Mouse (Mus musculus) lung, embryonic 16.5 days (tissue): ENCODE measurements around the gene Fkbp10. TPM values are rescaled to one million over a fixed set of nuclear protein-coding genes. Genes with fewer than 3 reads are reported as not detected.

ENCODE experiments used
- ATAC-seq: fragments of 200-750 bp; cut with Nextera tagmentation; 2 replicates; pipeline ENCODE4 v1.8.0; 2017; ENCODE audit warnings: low read depth, mild to moderate bottlenecking, moderate library complexity
- H3K27ac ChIP-seq: fragments of 300-500 bp; sonication (generic); 2 replicates; pipeline ENCODE4 v1.5.1; 2014; ENCODE audit warnings: mild to moderate bottlenecking, control low read depth, low read length
- H3K27me3 ChIP-seq: fragments of 300-500 bp; sonication (generic); 2 replicates; pipeline ENCODE4 v1.6.1; 2014; ENCODE audit warnings: low read depth, low read length, mixed read lengths; ENCODE audit not compliant: control insufficient read depth, insufficient read depth
- H3K36me3 ChIP-seq: fragments of 300-500 bp; sonication (generic); 2 replicates; pipeline ENCODE4 v1.6.1; 2014; ENCODE audit warnings: low read length; ENCODE audit not compliant: control insufficient read depth, insufficient read depth
- H3K4me1 ChIP-seq: fragments of 300-500 bp; sonication (generic); replicated peaks from 2 replicates; pipeline ENCODE4 v1.6.1; 2014; ENCODE audit warnings: low read length, mixed read lengths; ENCODE audit not compliant: control insufficient read depth, insufficient read depth
- H3K4me2 ChIP-seq: fragments of 300-500 bp; sonication (generic); 2 replicates; pipeline ENCODE4 v1.6.1; 2014; ENCODE audit warnings: low read depth, low read length, control low read depth
- H3K4me3 ChIP-seq: fragments of 300-500 bp; sonication (generic); 2 replicates; pipeline ENCODE4 v1.5.1; 2014; ENCODE audit warnings: mild to moderate bottlenecking, low read length, control low read depth
- H3K9ac ChIP-seq: fragments of 300-500 bp; sonication (generic); 2 replicates; pipeline ENCODE4 v1.6.1; 2014; ENCODE audit warnings: low read length, control low read depth
- H3K9me3 ChIP-seq: fragments of 300-500 bp; sonication (generic); 2 replicates; pipeline ENCODE4 v1.6.1; 2016; ENCODE audit warnings: low read length; ENCODE audit not compliant: control insufficient read depth
- WGBS: fragments of 180-500 bp; shearing (Covaris S2); extraction: QIAGEN DNeasy Blood & Tissue Kit; methylation state at CpG from one replicate; pipeline ENCODE4 v1.1.7; 2014; 5-methylcytosine and 5-hydroxymethylcytosine counted together
- polyA plus RNA-seq: library from polyadenylated mRNA; unstranded; fragments of >200 nt; fragmentation: Nextera tagmentation; extraction: Ambion mirVana; gene quantifications from 2 replicates; pipeline ENCODE4 v1.2.1, GENCODE M21; 2015

Gene Fkbp10
- polyA plus RNA-seq, 1 experiment from 2014 or later = 152 TPM

- Histone ChIP-seq H3K27ac (no peak overlapping the region), H3K9me3 (no peaks in the 10 kb centered on the region), H3K36me3 (peaks cover 72% of the 10 kb centered on the region), H3K4me3 (no peak overlapping the region), H3K9ac (no peak overlapping the region), H3K27me3 (no peaks in the 10 kb centered on the region), H3K4me1 (no peaks in the 10 kb centered on the region; the same call in 1 of the 2 replicates), H3K4me2 (no peak overlapping the region)
- no peak for ATAC-seq
- 90% methylated on average over 4 of the region's 4 CpGs for WGBS
Observed at GRCm38 (mm10) chr11:100379311-100379710, 36.2 kb upstream of the Fkbp10 start.

- Histone ChIP-seq H3K36me3 (peaks cover 65% of the 10 kb centered on the region), H3K9ac (no peak overlapping the region), H3K4me1 (peaks cover 17% of the 10 kb centered on the region), H3K4me3 (no peak overlapping the region), H3K27me3 (no peaks in the 10 kb centered on the region), H3K9me3 (no peaks in the 10 kb centered on the region), H3K27ac (no peak overlapping the region), H3K4me2 (no peak overlapping the region)
- ATAC-seq = no peak
- 79% methylated on average over 6 of the region's 6 CpGs for WGBS
Observed at GRCm38 (mm10) chr11:100382682-100383081, 32.8 kb upstream of the Fkbp10 start.

- Histone ChIP-seq H3K36me3 (peaks cover 48% of the 10 kb centered on the region), H3K27ac (no peak overlapping the region)
Observed at GRCm38 (mm10) chr11:100385016-100385415, 30.5 kb upstream of the Fkbp10 start.

GRCm38 (mm10) chr11:100386586-100386985 is 28.9 kb upstream of the Fkbp10 start:
- Histone ChIP-seq H3K9ac (no peak overlapping the region; the same call in 1 of the 2 replicates), H3K4me3 (no peak overlapping the region), H3K36me3 (peaks cover 36% of the 10 kb centered on the region), H3K27me3 (no peaks in the 10 kb centered on the region), H3K27ac (peak overlapping the region; percentile 92), H3K9me3 (no peaks in the 10 kb centered on the region), H3K4me1 (peaks cover 56% of the 10 kb centered on the region), H3K4me2 (peak overlapping the region; percentile 40)
- ATAC-seq = peak; percentile 66
- 47% methylated on average over 5 of the region's 5 CpGs for WGBS

More at GRCm38 (mm10) chr11:100385016-100385415, 30.5 kb upstream of the Fkbp10 start:
- Histone ChIP-seq H3K4me2 (no peak overlapping the region), H3K4me3 (no peak overlapping the region), H3K9ac (0 out of 2 replicates have a peak overlapping the region, but pooled peaks have one; percentile 32), H3K4me1 (peaks cover 40% of the 10 kb centered on the region), H3K9me3 (no peaks in the 10 kb centered on the region), H3K27me3 (no peaks in the 10 kb centered on the region)
- ATAC-seq = no peak
- WGBS = 94% methylated on average over 3 of the region's 3 CpGs

- WGBS = 79% methylated on average over 6 of the region's 6 CpGs
- ATAC-seq = no peak
Observed at GRCm38 (mm10) chr11:100387111-100387510, 28.4 kb upstream of the Fkbp10 start.

GRCm38 (mm10) chr11:100387589-100388375 is 27.7 kb upstream of the Fkbp10 start:
- 18% methylated on average over 14 of the region's 14 CpGs for WGBS
- ATAC-seq = peak; percentile 62
- peaks cover 26% of the 10 kb centered on the region for H3K36me3 ChIP-seq
- peak overlapping the region; percentile 5; the same call in 1 of the 2 replicates for H3K4me3 ChIP-seq
- peak overlapping the region; percentile 40 for H3K4me2 ChIP-seq
- H3K9me3 ChIP-seq = no peaks in the 10 kb centered on the region
- H3K9ac ChIP-seq = peak overlapping the region; percentile 48
- H3K27me3 ChIP-seq = no peaks in the 10 kb centered on the region
- peak overlapping the region; percentile 92 for H3K27ac ChIP-seq
- peaks cover 67% of the 10 kb centered on the region for H3K4me1 ChIP-seq

More at GRCm38 (mm10) chr11:100387111-100387510, 28.4 kb upstream of the Fkbp10 start:
- no peak overlapping the region for H3K4me3 ChIP-seq
- H3K27ac ChIP-seq = peak overlapping the region; percentile 92
- H3K9ac ChIP-seq = 0 out of 2 replicates have a peak overlapping the region, but pooled peaks have one; percentile 11
- peaks cover 61% of the 10 kb centered on the region for H3K4me1 ChIP-seq
- no peaks in the 10 kb centered on the region for H3K27me3 ChIP-seq
- H3K36me3 ChIP-seq = peaks cover 31% of the 10 kb centered on the region
- H3K9me3 ChIP-seq = no peaks in the 10 kb centered on the region
- peak overlapping the region; percentile 40 for H3K4me2 ChIP-seq

GRCm38 (mm10) chr11:100388588-100388987 is 26.9 kb upstream of the Fkbp10 start:
- Histone ChIP-seq H3K4me3 (no peak overlapping the region), H3K36me3 (peaks cover 19% of the 10 kb centered on the region), H3K4me1 (peaks cover 76% of the 10 kb centered on the region), H3K9me3 (no peaks in the 10 kb centered on the region), H3K27ac (peak overlapping the region; percentile 92), H3K9ac (peak overlapping the region; percentile 48), H3K4me2 (peak overlapping the region; percentile 40), H3K27me3 (no peaks in the 10 kb centered on the region)
- WGBS = 50% methylated on average over 6 of the region's 6 CpGs
- no peak for ATAC-seq

- ATAC-seq = peak; percentile 44
- peaks cover 9% of the 10 kb centered on the region for H3K36me3 ChIP-seq
- no peaks in the 10 kb centered on the region for H3K9me3 ChIP-seq
- H3K4me3 ChIP-seq = no peak overlapping the region
- peak overlapping the region; percentile 25 for H3K4me2 ChIP-seq
- peaks cover 90% of the 10 kb centered on the region for H3K4me1 ChIP-seq
- H3K27me3 ChIP-seq = no peaks in the 10 kb centered on the region
- H3K9ac ChIP-seq = peak overlapping the region; percentile 37; the same call in 1 of the 2 replicates
- 40% methylated on average over 8 of the region's 8 CpGs for WGBS
- peak overlapping the region; percentile 92 for H3K27ac ChIP-seq
Observed at GRCm38 (mm10) chr11:100389931-100390445, 25.5 kb upstream of the Fkbp10 start.
